Mouse (Mus musculus) CH12.LX (cell line): Measurements from ENCODE around the gene Gpr108.

Source experiments
- CHD1 ChIP-seq: IDR thresholded peaks from 2 replicates; pipeline ENCODE4 v1.6.1; 2012; ENCODE audit warnings: low read depth, low read length, improper control_type of control experiment, inconsistent platforms
- CTCF ChIP-seq, 2 experiments: IDR thresholded peaks in 1 of 2; conservative IDR thresholded peaks in 1 of 2; 2 replicates each; pipeline ENCODE4 v1.5.1; 2011 to 2012; ENCODE audit warnings: low read depth in 2 of 2, low read length in 2 of 2, improper control_type of control experiment in 1 of 2, inconsistent platforms in 1 of 2, mild to moderate bottlenecking in 1 of 2, moderate library complexity in 1 of 2
- EP300 ChIP-seq: IDR thresholded peaks from 2 replicates; pipeline ENCODE4 v1.6.1; 2011; ENCODE audit warnings: low read length, improper control_type of control experiment
- NELFE ChIP-seq: IDR thresholded peaks from 2 replicates; pipeline ENCODE4 v1.6.1; 2011; ENCODE audit warnings: low read depth, low read length, improper control_type of control experiment
- POLR2A ChIP-seq: IDR thresholded peaks from 2 replicates; pipeline ENCODE4 v1.6.1; 2011; ENCODE audit warnings: low read depth, mild to moderate bottlenecking, improper control_type of control experiment, low read length
- TCF12 ChIP-seq: IDR thresholded peaks from 2 replicates; pipeline ENCODE4 v1.6.1; 2014; ENCODE audit warnings: low read depth, mild to moderate bottlenecking, inconsistent platforms, low read length, improper control_type of control experiment
- USF1 ChIP-seq: IDR thresholded peaks from 2 replicates; pipeline ENCODE4 v1.6.1; 2014; ENCODE audit warnings: low read depth, mild to moderate bottlenecking, inconsistent platforms, low read length, improper control_type of control experiment
- ZMIZ1 ChIP-seq: IDR thresholded peaks from 2 replicates; pipeline ENCODE4 v1.6.1; 2012; ENCODE audit warnings: low read depth, mild to moderate bottlenecking, inconsistent platforms, low read length, improper control_type of control experiment

- TF ChIP-seq CTCF (conservative IDR thresholded peaks at IDR 0.05 in 1 of 2, IDR thresholded peaks at IDR 0.05 in 1 of 2; ENCODE audit: low read depth in 2 of 2, low read length in 2 of 2) (no peak), ZMIZ1 (no peak), CHD1 (peak; percentile 74; the same call in 1 of the 2 replicates), NELFE (no peak; the same call in 1 of the 2 replicates), USF1 (no peak), EP300 (no peak), TCF12 (no peak; the same call in 1 of the 2 replicates), POLR2A (peak; percentile 64)
These were observed 649 bp downstream of the Gpr108 start for GRCm38 (mm10) chr17:57247393-57248200.
